Mouse (Mus musculus) MEL (cell line): Measurements from ENCODE around the gene Ccnq.
A peak's percentile ranks its signal among the peaks of the same experiment; 100 is the strongest.

Experiments
- CHD2 ChIP-seq: IDR thresholded peaks from 2 replicates; pipeline ENCODE4 v1.6.1; 2011; ENCODE audit warnings: low read length, improper control_type of control experiment
- CTCF ChIP-seq, 3 experiments: IDR thresholded peaks in 2 of 3; conservative IDR thresholded peaks in 1 of 3; 2 replicates each; pipeline ENCODE4 v1.5.1; 2011 to 2012; ENCODE audit warnings: low read length in 3 of 3, low read depth in 2 of 3, mild to moderate bottlenecking in 2 of 3, improper control_type of control experiment in 1 of 3, inconsistent platforms in 1 of 3, mixed read lengths in 1 of 3, moderate library complexity in 1 of 3; ENCODE audit not compliant: control insufficient read depth in 1 of 3, insufficient read depth in 1 of 3, poor library complexity in 1 of 3, severe bottlenecking in 1 of 3
- EP300 ChIP-seq, 2 experiments: IDR thresholded peaks; 2 replicates each; pipeline ENCODE4 v1.6.1; 2011; ENCODE audit warnings: improper control_type of control experiment in 2 of 2, low read length in 2 of 2, low read depth in 1 of 2, mild to moderate bottlenecking in 1 of 2
- GATA1 ChIP-seq: IDR thresholded peaks from 2 replicates; pipeline ENCODE4 v1.6.1; 2011; ENCODE audit warnings: low read depth, low read length, improper control_type of control experiment
- MAZ ChIP-seq: IDR thresholded peaks from 2 replicates; pipeline ENCODE4 v1.6.1; 2012; ENCODE audit warnings: low read depth, mild to moderate bottlenecking, inconsistent platforms, low read length, improper control_type of control experiment
- MXI1 ChIP-seq: IDR thresholded peaks from 2 replicates; pipeline ENCODE4 v1.6.1; 2011; ENCODE audit warnings: mild to moderate bottlenecking, low read depth, low read length, improper control_type of control experiment
- MYC ChIP-seq: IDR thresholded peaks from 2 replicates; pipeline ENCODE4 v1.6.1; 2011; ENCODE audit warnings: low read depth, mild to moderate bottlenecking, low read length, improper control_type of control experiment, moderate library complexity
- POLR2A ChIP-seq, 2 experiments: IDR thresholded peaks; 2 replicates each; pipeline ENCODE4 v1.6.1; 2011 to 2012; ENCODE audit warnings: low read length in 2 of 2, mild to moderate bottlenecking in 2 of 2, control low read depth in 1 of 2, improper control_type of control experiment in 1 of 2, low read depth in 1 of 2, moderate library complexity in 1 of 2; ENCODE audit not compliant: control insufficient read depth in 1 of 2, insufficient read depth in 1 of 2, poor library complexity in 1 of 2
- UBTF ChIP-seq: IDR thresholded peaks from 2 replicates; pipeline ENCODE4 v1.6.1; 2012; ENCODE audit warnings: low read depth, mild to moderate bottlenecking, inconsistent platforms, low read length, improper control_type of control experiment, moderate library complexity, borderline replicate concordance; ENCODE audit not compliant: insufficient read depth
- USF2 ChIP-seq, 2 experiments: IDR thresholded peaks; 2 replicates each; pipeline ENCODE4 v1.6.1; 2011 to 2012; ENCODE audit warnings: improper control_type of control experiment in 2 of 2, low read length in 2 of 2, borderline replicate concordance in 1 of 2, inconsistent platforms in 1 of 2, low read depth in 1 of 2, mild to moderate bottlenecking in 1 of 2; ENCODE audit not compliant: insufficient read depth in 1 of 2
- ZC3H11A ChIP-seq: IDR thresholded peaks from 2 replicates; pipeline ENCODE4 v1.6.1; 2012; ENCODE audit warnings: low read depth, mild to moderate bottlenecking, inconsistent platforms, low read length, improper control_type of control experiment

DNA sequence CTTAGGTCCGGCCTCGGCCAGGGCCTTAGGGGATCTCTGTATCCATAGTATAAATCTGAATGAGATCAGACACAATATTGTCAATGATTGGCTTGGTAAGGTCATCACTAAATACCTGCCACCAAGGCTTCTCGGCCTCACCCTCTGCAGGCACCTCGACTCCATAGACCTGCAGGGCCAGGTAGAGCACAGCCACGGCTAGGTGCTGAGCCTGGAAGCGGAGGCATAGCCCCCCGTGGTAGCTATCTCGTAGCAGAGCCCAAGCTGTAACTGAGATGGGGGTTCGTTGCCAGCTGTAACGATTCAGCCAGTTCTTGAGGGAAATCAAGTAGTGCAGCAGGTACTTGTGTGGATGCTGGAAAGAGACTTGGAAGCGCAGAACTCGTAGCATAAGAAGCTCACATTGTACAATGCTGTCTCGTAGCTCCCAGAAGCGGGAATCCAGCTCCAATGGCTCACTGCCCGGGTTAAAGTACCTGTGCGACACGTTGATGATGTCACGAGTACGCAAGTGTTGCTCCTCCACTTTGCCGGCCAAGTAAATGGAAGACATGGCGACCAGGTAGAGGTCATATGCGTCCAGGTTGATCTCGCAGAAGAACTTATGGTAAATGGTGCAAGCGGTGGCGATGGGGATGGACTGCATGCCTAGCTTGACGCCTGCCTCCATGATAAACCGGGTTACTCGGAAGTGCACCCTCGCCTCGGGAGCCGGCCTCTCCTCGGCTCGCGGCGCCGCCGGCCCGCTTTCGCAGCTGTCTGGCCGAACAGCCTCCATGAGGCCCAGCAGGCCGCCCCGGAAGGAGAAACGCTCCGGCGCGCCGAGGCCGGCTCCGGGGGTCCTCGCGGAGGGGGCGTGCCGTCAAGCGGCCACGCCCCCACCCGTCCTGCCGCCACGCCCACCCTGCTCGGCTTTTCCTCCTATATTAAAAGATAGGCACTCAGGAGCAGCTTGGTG lies at the start of gene Ccnq:
- TF ChIP-seq CTCF (IDR thresholded peaks at IDR 0.05 in 2 of 3, conservative IDR thresholded peaks at IDR 0.05 in 1 of 3; ENCODE audit: control insufficient read depth in 1 of 3, insufficient read depth in 1 of 3, low read depth in 2 of 3, low read length in 3 of 3, poor library complexity in 1 of 3, severe bottlenecking in 1 of 3), result no peak
- no peak for TF ChIP-seq GATA1
- TF ChIP-seq UBTF, result 0 out of 2 replicates have a peak, but pooled peaks have one; percentile 19
- TF ChIP-seq USF2 (IDR thresholded peaks at IDR 0.05; ENCODE audit: borderline replicate concordance in 1 of 2, insufficient read depth in 1 of 2, low read depth in 1 of 2, low read length in 2 of 2), result no peak
- peak; percentile 99 for TF ChIP-seq POLR2A (IDR thresholded peaks at IDR 0.05; ENCODE audit: control insufficient read depth in 1 of 2, insufficient read depth in 1 of 2, low read depth in 1 of 2, low read length in 2 of 2, poor library complexity in 1 of 2)
- TF ChIP-seq EP300 (IDR thresholded peaks at IDR 0.05; ENCODE audit: low read depth in 1 of 2, low read length in 2 of 2), result 0 out of 4 replicates have a peak, but pooled peaks of 1 of the 2 experiments have one; percentile 21
- peak; percentile 93 for TF ChIP-seq MYC
- TF ChIP-seq MXI1, result peak; percentile 88; the same call in 1 of the 2 replicates
- 0 out of 2 replicates have a peak, but pooled peaks have one; percentile 66 for TF ChIP-seq MAZ
- no peak for TF ChIP-seq ZC3H11A
- TF ChIP-seq CHD2, result no peak
